Mouse (Mus musculus): ENCODE results near the gene Piezo1.

Gene Piezo1

DNA sequence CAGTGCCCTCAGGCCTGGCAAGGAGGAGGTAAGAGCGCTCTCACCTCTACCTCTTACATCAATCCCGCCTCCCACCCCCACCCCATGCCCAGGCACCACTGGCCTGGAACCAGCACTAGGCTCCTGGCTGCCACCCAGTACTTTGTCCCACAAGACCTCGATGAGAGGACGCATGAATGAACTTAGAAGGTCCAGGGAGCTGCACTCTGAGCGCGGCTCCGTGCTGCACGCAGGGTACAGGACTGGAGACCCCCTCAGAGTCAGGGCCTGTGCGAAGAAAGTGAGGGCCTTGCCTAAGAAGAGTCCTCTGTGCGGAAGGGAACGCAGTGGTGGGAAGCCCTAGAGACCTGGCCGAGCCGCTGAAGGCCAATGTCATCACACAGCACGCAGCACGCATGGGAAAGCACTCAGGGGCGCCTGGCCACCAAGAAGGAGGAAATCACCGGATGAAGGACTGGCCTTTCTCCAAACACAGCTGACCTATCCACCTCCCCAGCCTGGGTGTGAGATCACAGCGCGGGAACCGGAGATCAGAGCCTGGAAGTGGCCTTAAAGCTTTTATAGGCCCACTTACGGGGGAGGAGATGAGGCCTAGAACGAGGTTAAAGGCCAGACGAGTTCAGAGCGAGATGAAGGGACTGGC is 4.2 kb downstream of the Piezo1 start:
- in situ Hi-C loops (cut with MboI, MseI) = no loop called here

DNA sequence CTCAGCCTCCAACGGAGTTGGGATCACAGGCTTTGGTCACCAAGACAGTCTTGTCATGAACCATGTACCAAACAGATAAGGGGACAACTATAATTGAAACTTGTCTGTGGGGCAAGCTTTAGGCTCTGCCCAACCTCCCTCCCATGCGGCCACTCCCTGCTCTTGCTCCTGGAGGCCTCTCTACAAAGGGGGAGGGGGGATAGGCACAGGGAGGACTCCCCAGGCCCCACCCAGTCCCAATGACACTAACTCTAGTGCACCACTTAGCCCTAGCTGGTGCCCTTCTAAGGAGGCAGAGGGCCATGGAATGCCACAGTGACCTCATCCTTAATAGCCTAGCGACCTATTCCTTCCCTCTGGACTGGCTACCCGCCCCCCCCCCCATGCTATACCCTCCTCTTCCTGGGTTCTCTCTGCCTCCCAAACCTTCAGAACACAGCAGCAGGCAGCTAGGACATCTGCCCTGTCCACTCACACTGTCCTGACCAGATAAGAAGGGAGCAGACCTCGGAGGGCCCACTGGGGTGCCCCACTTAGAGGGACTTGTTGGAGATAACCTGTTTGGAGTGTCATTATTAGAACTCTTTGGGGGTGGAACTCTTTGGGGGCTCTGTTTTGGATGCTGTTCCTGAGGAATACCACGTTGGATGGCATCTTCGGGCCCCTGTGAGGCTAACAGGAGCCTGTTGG is 4.9 kb downstream of the Piezo1 start:
- in situ Hi-C loops (cut with MboI, MseI) = no loop called here

DNA sequence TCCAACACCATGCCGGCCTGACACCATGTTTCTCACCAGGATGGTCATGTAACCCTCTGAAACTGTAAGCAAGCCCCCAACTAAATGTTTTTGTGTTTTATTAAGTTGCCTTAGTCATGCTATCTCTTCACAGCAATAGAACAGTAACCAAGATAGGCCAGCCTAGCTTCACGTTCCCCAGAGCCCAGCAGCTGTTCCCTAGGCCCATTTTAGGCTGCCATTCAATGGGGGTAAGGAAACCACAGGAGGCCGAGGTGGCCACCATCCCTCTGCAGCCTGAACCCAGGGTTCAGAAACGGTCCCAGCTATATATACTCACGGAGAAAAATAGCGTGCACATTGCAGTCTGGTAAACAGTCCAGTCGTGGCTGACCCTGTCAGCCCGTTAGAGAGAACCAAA is 7.0 kb downstream of the Piezo1 start:
- in situ Hi-C loops (cut with MboI, MseI) = no loop called here

DNA sequence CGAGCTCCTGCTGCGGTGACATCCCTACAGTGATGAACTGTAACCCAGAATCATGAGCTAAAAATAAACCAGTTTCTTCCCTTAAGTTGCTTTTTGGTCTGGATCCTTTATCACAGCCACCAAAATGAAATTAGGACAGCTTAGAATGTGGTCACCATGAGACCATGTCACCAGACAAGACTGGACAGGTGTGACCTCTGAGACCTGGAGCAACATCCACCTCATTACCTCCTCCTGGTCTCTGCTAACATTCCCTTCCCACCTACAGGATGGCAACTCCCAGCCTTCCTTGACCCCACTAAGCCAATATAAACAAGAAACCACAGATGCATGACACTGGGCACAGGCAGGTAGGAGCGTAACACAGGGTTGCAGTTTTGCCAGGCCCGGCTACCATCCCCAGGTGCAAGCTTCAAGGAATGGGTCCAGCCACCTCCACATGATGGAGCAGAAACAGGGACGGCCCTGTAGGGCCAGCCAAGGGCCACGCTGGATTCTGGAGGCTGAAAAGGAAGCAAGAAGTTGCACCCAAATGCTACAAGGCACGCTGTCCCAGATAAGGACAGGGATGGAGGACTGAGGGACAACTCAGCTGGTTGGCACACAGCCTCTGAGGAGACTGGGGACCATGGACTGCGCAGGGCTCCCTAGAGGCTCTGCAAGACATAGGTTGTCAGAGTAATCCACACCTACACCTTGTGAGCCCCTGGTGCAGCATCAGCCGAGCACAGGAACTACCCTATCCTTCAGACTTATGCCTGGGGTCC is 12.6 kb downstream of the Piezo1 start:
- in situ Hi-C loops (cut with MboI, MseI) = no loop called here

DNA sequence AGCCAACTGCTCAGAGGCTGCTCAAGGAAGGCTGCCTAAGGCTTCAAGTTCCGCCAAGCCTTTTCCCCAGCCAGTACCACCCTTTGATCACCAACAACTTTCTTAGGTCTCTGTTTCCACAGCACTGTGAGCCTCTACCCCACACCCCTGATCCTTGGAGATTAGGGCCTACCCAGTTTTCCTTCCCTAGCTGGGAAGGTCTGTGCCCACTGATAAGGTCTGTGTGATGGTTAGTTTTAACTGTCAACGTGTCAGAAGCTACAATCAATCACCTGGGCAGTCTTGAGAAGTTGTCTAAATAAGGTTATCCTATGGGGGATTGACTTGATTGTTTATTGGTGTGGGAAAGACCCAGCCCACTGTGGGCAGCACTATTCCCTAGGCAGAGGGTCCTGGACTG is 13.3 kb downstream of the Piezo1 start:
- in situ Hi-C loops (cut with MboI, MseI) = no loop called here

DNA sequence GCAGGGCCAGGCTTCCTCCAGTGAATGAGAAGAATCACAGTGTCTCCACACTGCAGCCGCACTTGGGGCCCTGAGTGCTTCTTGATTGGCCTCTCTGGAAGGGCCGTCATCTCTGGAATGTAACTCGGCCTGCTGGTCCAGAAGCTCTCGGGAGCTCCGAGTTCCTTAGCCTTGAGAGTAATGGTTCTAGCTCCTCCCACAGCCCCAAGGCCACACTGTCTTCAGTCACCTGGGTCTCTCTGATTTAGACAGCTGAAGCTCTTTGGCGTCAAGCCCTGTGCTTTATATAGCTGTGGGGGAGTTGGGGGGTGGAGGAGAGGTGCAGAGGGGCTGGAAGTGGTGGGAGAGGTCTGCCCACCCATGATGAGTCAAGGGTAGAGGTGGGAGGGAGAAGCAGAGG is 14.1 kb downstream of the Piezo1 start:
- in situ Hi-C loops (cut with MboI, MseI) = no loop called here

DNA sequence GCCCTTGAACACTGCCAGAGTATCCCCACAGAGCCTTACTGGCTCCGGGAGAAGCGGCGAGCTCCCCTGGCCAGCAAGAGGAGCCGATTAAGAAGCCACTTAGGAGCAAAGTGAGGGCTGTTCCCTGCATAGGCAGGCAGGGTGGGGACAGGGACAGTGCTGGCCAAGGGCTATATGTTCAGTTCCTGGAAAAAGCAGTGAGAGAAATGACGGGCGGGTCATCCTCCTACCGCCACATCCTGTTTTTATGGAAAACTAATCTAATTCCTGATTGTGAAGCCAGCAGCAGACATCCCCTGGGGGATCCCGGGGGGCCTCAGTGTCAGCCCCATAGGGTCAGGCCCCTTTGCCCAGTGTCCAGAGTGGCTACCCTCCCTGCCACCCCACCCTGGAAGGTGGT is 19.8 kb downstream of the Piezo1 start:
- in situ Hi-C loops (cut with MboI, MseI) = no loop called here

DNA sequence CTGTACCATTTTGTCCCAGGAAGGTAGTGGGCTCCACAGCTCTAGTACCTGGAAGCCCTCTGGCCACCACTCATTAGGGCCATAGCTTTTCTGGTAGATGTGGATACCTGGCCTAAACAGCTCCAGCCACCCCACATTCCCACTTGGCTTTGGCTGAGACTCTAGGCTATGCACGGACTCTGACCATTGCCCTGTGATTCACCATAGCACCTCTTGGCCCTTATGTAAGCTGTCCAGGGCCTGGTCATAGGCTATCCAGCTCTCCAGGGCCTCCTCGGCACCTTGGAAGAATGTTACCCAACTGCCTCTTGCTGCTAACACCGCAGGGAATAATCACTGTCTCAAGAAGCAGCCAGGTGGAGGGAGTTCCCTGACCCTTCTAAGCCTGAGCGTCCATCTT is 22.0 kb downstream of the Piezo1 start:
- in situ Hi-C loops (cut with MboI, MseI) = no loop called here

DNA sequence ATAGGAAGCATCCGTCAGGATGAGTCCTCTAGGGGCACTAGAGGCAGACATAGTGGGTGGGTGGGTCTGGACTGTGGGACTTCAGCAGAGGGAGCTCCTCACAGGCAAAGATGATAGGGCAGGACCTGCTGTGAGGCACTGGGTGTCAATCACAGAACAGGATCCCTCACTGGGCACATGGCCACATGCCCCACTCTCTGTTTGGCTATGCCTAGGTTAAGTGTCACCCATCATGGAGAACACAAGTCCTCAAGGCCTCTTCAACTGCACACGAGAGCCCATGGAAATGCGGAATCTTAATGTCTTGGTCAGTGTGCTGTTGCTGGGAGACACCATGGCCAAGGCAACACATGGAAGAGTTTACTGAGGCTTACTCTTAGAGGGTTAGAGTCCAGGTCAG is 23.2 kb downstream of the Piezo1 start:
- in situ Hi-C loops (cut with MboI, MseI) = no loop called here

DNA sequence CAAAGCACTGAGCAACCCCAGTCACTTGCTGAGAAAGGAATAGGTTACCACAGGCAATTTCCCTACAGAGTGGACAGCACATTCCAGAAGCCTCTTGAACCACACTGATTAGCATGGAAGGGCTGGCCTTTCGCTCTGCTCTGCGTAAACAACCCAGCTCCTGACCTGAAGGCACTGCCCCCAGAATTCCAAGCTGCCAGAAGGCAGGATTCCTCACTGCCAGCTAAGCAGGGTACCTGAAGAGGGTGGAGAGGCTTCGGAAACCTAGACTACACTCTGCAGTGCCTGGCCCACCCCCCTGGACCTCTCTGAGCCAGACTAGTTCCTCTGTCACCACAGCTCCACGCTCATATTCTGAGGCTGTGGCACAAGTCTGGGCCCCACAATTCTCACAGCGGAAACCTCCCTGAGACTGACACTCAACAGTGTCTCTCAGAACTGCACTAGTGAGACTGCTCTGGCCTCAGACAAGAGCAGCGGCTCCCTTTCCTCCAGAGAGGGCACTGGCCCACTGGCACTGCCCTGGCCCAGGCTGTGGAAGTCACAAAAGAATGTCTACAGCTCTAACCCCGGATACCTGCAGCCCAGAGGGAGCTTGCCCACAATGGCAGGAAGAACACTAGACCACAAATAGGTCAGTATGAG is 24.5 kb downstream of the Piezo1 start:
- in situ Hi-C loops (cut with MboI, MseI) = no loop called here

DNA sequence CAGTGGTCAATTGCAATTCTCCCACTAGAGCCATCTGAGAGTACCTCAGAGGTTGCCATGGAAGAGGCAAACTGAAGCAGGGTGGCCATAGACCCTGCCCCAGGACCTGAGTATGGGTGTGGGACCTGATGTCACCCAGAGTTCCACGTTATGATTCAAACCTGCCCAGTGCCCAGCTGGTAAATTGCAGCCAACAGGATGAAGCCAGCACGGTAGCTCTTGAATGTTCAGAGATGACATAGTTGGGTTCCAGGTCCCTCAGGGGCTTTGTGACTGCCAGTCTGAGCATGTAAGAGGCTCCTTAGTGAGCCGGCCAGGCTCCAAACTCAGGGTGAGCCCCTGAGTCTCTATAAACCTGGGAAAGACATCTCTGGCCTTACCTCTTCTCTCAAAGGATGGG is 25.0 kb downstream of the Piezo1 start:
- in situ Hi-C loops (cut with MboI, MseI) = no loop called here

DNA sequence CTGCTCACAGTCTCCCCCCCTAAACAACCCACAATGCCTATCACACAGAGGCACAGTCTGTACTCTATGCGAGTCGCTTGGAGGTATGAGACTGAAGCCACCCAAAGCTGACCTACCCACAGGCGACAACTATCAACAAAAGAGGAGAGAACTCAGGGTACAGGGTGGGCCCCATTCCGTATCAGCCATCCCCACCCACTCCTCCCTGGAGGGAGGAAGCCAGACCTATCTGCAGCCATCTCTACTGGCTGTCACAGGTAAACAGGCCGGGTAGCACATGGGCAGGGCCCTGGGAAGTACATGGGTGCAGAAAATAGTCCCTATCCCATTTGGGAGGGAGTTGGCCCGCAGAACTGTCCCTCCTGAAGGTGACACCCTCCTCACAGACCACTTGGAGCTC is 26.1 kb downstream of the Piezo1 start:
- in situ Hi-C loops (cut with MboI, MseI) = no loop called here

DNA sequence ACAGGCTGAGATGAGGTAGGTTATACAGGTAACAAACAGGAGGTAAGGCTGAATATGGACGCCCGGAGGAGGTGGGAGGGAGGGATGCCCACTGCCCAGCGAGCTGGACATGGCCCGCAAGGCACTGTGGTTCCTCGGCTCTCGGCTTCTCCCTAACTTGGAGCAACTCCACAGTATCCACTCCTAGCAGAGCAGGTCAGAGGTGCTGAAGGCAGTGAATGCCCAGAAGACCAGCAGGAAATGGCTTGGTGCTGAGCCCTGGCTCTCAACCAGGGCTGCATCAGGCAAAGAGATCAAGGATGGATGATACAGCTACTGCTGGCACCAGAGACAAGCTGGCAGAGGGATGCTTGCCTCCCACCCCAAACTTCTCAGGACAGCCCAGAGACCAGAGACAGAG is 26.6 kb downstream of the Piezo1 start:
- in situ Hi-C loops (cut with MboI, MseI) = no loop called here

DNA sequence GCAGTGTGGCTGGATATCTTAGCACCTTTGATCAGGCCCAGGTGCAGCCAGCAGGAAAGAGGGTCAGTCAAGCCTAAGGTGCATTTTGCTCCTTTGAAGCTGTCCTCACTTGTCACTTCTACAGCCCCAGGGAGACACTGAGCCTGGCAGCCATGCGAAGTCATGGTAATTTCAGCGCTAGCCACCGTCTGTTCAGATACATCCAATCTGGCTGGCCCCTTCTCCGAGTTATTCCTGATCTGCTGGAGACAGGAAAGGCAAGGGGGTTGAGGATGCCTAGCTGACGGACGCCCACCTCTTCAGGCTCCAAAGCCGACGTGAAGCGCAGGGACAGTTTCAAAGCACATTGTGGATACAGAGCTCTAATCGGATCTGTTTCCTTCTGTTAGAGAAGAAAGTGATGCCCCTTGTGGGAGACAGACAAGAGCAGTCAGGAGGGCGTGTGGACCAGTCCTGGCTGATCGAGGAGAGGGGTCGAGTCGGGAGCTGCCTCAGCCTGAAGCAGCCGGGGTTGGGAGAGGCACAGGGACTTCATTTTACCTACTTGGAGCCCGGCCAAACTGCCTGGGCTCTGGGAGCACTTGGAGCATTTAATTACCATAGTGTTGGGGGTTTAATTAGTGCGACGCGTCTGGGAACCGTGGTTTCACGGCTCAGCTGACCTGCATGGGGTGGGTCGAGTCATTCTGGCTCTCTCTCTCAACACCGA is 27.3 kb downstream of the Piezo1 start:
- in situ Hi-C loops (cut with MboI, MseI) = no loop called here

DNA sequence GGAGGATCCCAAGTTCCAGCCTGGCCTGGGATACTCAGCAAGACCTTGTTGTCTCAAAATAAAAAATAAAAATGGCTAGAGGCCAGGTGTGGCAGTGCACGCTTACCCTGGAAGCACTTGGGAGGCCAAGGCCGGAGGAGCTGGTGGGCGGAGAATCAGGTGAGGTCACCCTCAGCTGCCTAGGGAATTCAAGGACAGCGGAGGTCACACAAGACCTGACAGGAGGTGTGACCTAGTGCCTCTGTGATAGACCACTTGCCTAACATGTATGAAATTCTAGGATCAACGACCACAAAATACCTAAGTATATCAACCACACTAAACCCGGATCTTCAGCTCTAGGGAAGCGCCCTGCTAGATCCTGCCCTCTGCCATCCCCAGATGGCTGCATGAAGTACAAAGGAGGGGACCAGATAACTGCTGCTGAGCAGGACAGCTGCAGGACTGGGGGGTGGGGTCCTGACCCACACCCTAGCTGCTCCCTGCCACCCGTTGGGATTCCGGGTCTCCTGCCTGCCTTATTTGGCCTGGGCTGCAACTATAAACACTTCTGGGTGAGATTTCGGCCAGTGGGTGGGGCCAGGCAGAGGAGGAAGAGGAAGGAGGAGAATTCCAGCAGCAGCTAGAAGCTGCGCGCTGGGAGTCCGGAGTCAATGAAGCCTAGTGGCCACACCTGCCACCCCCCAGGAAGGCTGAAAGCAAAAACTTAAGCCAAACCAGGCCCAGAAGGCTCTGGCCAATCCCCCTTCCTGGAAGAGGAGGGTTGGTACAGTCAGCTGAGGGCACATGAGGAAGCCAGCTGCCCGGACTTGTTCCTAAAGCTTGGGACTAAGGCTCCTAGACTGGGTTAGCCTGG is 28.1 kb downstream of the Piezo1 start:
- in situ Hi-C loops (cut with MboI, MseI) = no loop called here

DNA sequence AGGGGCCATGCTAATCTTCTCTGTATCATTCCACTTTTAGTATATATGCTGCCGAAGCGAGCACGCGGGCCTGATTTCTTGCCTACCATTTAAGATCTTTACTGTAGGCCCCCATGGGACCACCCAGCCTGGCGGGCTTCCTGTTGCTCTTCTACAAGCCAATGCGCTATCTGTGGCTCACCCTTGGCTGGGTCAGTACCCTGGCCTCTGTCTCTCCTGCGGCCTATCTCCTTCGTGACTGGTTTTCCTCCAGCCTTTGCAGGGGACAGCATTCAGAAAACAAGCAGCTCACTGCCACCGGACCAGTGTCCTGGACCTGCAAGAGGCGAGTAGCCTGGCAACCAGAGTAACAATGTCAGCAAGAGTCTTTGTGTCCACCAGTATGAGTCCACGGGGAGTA is 30.5 kb downstream of the Piezo1 start:
- in situ Hi-C loops (cut with MboI, MseI) = no loop called here

DNA sequence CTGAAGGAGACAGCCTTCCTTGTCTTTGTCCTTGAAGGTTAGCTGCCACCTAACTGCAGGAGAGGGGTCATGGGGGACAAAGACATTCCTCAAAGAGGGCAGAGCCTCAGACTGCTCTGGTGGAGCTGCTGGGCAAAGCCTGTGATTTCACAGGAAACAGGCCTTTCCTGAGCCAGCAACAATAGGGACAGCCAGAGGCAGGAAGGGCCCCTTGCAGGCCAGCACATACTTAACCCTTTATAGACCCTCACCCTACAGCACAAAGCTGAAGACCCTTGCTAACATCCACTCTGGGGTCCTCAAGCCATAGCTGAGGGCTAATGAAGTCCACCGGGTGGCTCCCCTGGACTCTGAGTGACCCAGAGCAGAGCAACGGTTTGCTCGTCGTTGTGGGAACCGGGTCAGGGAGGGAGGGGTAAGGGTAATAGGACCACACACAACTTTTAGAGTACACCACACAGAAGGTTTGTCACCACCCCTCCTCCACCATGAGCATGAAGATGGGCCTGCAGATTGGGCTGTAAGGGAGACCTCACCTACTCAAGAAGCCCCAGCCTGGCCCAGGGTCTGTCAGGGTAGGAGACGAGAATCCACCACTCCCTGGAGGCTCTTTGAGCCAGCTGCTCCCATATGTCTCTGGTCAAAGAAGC is 33.5 kb downstream of the Piezo1 start:
- in situ Hi-C loops (cut with MboI, MseI) = no loop called here

DNA sequence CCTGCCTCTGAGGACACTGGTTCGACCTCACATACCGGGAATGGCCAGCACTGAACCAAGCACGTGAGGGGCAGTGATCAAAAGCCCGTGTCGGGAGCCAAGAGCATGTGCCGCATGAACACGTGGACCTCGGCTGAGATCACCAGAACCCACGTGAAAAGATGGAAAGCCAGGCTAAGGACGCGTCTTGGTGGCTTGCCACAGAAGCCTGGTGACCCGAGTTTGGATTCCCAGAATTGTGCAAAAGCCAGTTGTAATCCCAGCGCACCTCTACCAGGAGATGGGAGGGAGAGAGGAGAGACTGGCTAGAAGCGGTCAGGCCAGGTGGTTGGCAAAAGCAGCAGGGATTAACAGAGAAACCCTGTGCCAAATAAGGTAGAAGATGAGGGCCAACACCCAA is 35.4 kb downstream of the Piezo1 start:
- in situ Hi-C loops (cut with MboI, MseI) = no loop called here

DNA sequence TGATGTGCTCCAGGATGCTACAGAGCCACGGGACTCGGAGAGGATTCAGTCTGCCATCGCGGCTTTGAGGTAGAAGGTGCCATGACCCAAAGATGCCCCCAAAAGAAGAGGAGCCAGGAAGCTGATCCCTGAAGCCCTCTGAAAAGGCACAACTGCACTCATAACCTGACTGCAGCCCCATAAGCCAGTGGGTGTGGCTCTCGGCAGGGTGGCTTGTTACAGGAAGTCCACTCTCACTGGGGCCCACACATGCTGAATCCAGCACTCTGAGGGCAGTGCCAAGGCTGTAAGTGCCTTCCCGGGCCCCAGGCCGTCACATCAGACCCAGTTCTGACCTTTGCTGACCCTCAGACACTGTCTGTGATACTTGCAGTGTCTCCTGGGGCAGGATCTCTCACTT is 38.7 kb downstream of the Piezo1 start:
- in situ Hi-C loops (cut with MboI, MseI) = no loop called here

DNA sequence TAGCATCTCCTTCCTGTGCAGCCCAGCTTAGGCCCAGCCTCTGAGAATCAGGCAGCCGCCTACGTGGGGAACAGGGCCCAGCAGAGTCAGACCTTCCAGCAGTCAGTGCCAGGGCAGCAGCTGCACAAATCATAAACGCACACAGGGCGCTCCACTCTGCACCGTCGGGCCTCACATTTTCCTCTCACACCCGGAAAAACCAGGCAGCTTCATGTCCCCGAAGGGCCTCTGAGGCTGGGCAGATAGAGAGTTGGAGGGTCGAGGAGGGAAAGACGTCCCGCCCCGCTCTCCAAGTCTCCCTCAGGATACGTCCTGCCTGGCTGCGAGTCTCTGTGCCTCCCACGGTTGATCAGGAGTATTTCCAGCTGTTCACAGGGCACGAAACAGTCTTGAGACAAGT is 39.6 kb downstream of the Piezo1 start:
- in situ Hi-C loops (cut with MboI, MseI) = no loop called here

Data from regulatory T cell (primary cell).